Mouse (Mus musculus): Measurements from ENCODE around the gene Scgn. TPM values are rescaled to one million over a fixed set of nuclear protein-coding genes. Genes with fewer than 3 reads are reported as not detected.

Scgn gene
- total and polyA plus RNA-seq, 3 experiments, result not detected

- H3K4me3 ChIP-seq (ENCODE audit: control insufficient read depth in 1 of 2, insufficient read depth in 1 of 2, low read depth in 2 of 2, low read length in 2 of 2), result no peak overlapping the region
- H3K27me3 ChIP-seq (ENCODE audit: control insufficient read depth in 1 of 2, insufficient read depth in 2 of 2, low read length in 2 of 2), result no peaks in the 10 kb centered on the region
- H3K27ac ChIP-seq (ENCODE audit: control insufficient read depth, low read depth, low read length), result peak overlapping the region; percentile 93
- peaks cover 0 to 48% of the 10 kb centered on the region in 2 experiments; a peak in 2 of 4 replicates for H3K36me3 ChIP-seq (ENCODE audit: control insufficient read depth in 1 of 2, insufficient read depth in 2 of 2, low read length in 2 of 2)
- no peaks in the 10 kb centered on the region for H3K79me2 ChIP-seq (ENCODE audit: control insufficient read depth, insufficient read depth, low read length, poor library complexity)
- H3K9me3 ChIP-seq (replicated peaks; ENCODE audit: insufficient read depth, low read length), result no peaks in the 10 kb centered on the region
- peaks cover 26 to 45% of the 10 kb centered on the region in 2 experiments for H3K4me1 ChIP-seq (ENCODE audit: control insufficient read depth in 1 of 2, insufficient read depth in 2 of 2, low read length in 2 of 2)
- peak; percentile 93 for DNase-seq (ENCODE audit: low read depth, low spot score)
- peak overlapping the region; percentile 13; the same call in 1 of the 2 replicates for H3K9ac ChIP-seq (ENCODE audit: control insufficient read depth, low read depth, low read length, poor library complexity, severe bottlenecking)
- peak; percentile 28; the same call in 1 of the 2 replicates for TF ChIP-seq NRF1 (IDR thresholded peaks at IDR 0.05; ENCODE audit: insufficient read depth, low read depth, low read length, poor library complexity, severe bottlenecking)
- TF ChIP-seq MXI1 (IDR thresholded peaks at IDR 0.05; ENCODE audit: low read depth, low read length), result peak; percentile 87
- peak; percentile 94 for TF ChIP-seq SIN3A (IDR thresholded peaks at IDR 0.05; ENCODE audit: low read length)
- peak; percentile 96 for TF ChIP-seq TAL1 (IDR thresholded peaks at IDR 0.05; ENCODE audit: low read length)
- peak; percentile 96 for TF ChIP-seq GATA1 (IDR thresholded peaks at IDR 0.05; ENCODE audit: low read depth, low read length)
- TF ChIP-seq JUND (IDR thresholded peaks at IDR 0.05; ENCODE audit: low read depth, low read length), result peak; percentile 91
- no peak for TF ChIP-seq E2F4 (IDR thresholded peaks at IDR 0.05; ENCODE audit: borderline replicate concordance, low read depth, low read length)
- TF ChIP-seq ZMIZ1 (IDR thresholded peaks at IDR 0.05; ENCODE audit: low read depth, low read length), result no peak; the same call in 1 of the 2 replicates
- TF ChIP-seq ETS1 (IDR thresholded peaks at IDR 0.05; ENCODE audit: low read depth, low read length), result peak; percentile 98
- peak; percentile 94 to 97 for TF ChIP-seq EP300 (IDR thresholded peaks at IDR 0.05; ENCODE audit: low read depth in 1 of 2, low read length in 2 of 2)
- no peak for TF ChIP-seq KAT2A (conservative IDR thresholded peaks at IDR 0.05; ENCODE audit: low read depth, low read length)
- 0 out of 4 replicates have a peak, but pooled peaks of 1 of the 2 experiments have one; percentile 43 for TF ChIP-seq POLR2A (IDR thresholded peaks at IDR 0.05; ENCODE audit: control insufficient read depth in 1 of 2, insufficient read depth in 1 of 2, low read depth in 1 of 2, low read length in 2 of 2, poor library complexity in 1 of 2)
- no peak for TF ChIP-seq UBTF (IDR thresholded peaks at IDR 0.05; ENCODE audit: borderline replicate concordance, insufficient read depth, low read depth, low read length)
- peak; percentile 67; the same call in 1 of the 2 replicates for TF ChIP-seq TBP (IDR thresholded peaks at IDR 0.05; ENCODE audit: low read depth, low read length)
- TF ChIP-seq MEF2A (IDR thresholded peaks at IDR 0.05; ENCODE audit: extremely low read depth, insufficient replicate concordance, low read depth, low read length, poor library complexity, severe bottlenecking), result 0 out of 2 replicates have a peak, but pooled peaks have one; percentile 8
- no peak; the same call in none of the 2 replicates for TF ChIP-seq HCFC1 (IDR thresholded peaks at IDR 0.05; ENCODE audit: low read depth, low read length)
- no peak for TF ChIP-seq CHD2 (IDR thresholded peaks at IDR 0.05; ENCODE audit: low read length)
- TF ChIP-seq MAX (IDR thresholded peaks at IDR 0.05; ENCODE audit: low read length), result peak; percentile 91
- TF ChIP-seq MAZ (IDR thresholded peaks at IDR 0.05; ENCODE audit: low read depth, low read length), result 0 out of 2 replicates have a peak, but pooled peaks have one; percentile 58
- TF ChIP-seq POLR2AphosphoS2 (IDR thresholded peaks at IDR 0.05; ENCODE audit: low read length), result no peak
- no peak; the same call in 1 of the 2 replicates for TF ChIP-seq USF1 (IDR thresholded peaks at IDR 0.05; ENCODE audit: low read depth, low read length)
- TF ChIP-seq SMC3 (IDR thresholded peaks at IDR 0.05; ENCODE audit: low read depth, low read length), result no peak
- TF ChIP-seq ELF1 (IDR thresholded peaks at IDR 0.05; ENCODE audit: low read depth, low read length), result no peak
- TF ChIP-seq POLR2AphosphoS5 (IDR thresholded peaks at IDR 0.05; ENCODE audit: borderline replicate concordance, low read depth, low read length), result no peak
- peak; percentile 52 for TF ChIP-seq ZNF384 (IDR thresholded peaks at IDR 0.05; ENCODE audit: low read depth, low read length)
- TF ChIP-seq RCOR1 (IDR thresholded peaks at IDR 0.05; ENCODE audit: low read depth, low read length), result no peak
- no peak for TF ChIP-seq USF2 (IDR thresholded peaks at IDR 0.05; ENCODE audit: borderline replicate concordance in 1 of 2, insufficient read depth in 1 of 2, low read depth in 1 of 2, low read length in 2 of 2)
- TF ChIP-seq RAD21 (IDR thresholded peaks at IDR 0.05; ENCODE audit: low read depth, low read length), result no peak
- peak; percentile 91 for TF ChIP-seq TCF12 (IDR thresholded peaks at IDR 0.05; ENCODE audit: low read depth, low read length)
- TF ChIP-seq ZKSCAN1 (IDR thresholded peaks at IDR 0.05; ENCODE audit: low read depth, low read length), result no peak
- TF ChIP-seq MAFK (IDR thresholded peaks at IDR 0.05; ENCODE audit: borderline replicate concordance, low read depth, low read length), result no peak
- TF ChIP-seq MYB (IDR thresholded peaks at IDR 0.05; ENCODE audit: low read depth, low read length), result peak; percentile 85
- peak; percentile 90 for TF ChIP-seq BHLHE40 (IDR thresholded peaks at IDR 0.05; ENCODE audit: borderline replicate concordance, low read depth, low read length)
- no peak for TF ChIP-seq CHD1 (IDR thresholded peaks at IDR 0.05; ENCODE audit: low read depth, low read length)
- no peak for TF ChIP-seq NELFE (IDR thresholded peaks at IDR 0.05; ENCODE audit: low read depth, low read length)
- TF ChIP-seq GABPA (IDR thresholded peaks at IDR 0.05; ENCODE audit: low read depth, low read length), result no peak
- no peak for TF ChIP-seq CTCF (IDR thresholded peaks at IDR 0.05 in 2 of 3, conservative IDR thresholded peaks at IDR 0.05 in 1 of 3; ENCODE audit: control insufficient read depth in 1 of 3, insufficient read depth in 1 of 3, low read depth in 2 of 3, low read length in 3 of 3, poor library complexity in 1 of 3, severe bottlenecking in 1 of 3)
These were observed 77.2 kb downstream of the Scgn start for GRCm38 (mm10) chr13:23913791-23914306.

Measured in MEL (cell line).